Mouse (Mus musculus) C2C12 (cell line): Measurements from ENCODE around the gene Wwtr1.

Source experiments
- CEBPB ChIP-seq: IDR thresholded peaks from one replicate; pipeline ENCODE4 v1.6.1; 2011; ENCODE audit warnings: low read depth, mild to moderate bottlenecking, control low read depth, moderate library complexity
- CTCF ChIP-seq: IDR thresholded peaks from one replicate; pipeline ENCODE4 v1.5.1; 2011; ENCODE audit not compliant: control insufficient read depth, insufficient read depth, insufficient read length
- FOSL1 ChIP-seq: IDR thresholded peaks from one replicate; pipeline ENCODE4 v1.8.0; 2011; ENCODE audit warnings: mild to moderate bottlenecking, low read length; ENCODE audit not compliant: poor library complexity, insufficient read depth, severe bottlenecking
- MAX ChIP-seq: IDR thresholded peaks from one replicate; pipeline ENCODE4 v1.6.1; 2011; ENCODE audit warnings: mild to moderate bottlenecking, control low read depth
- MYOD1 ChIP-seq: IDR thresholded peaks from one replicate; pipeline ENCODE4 v1.6.1; 2011; ENCODE audit warnings: low read depth; ENCODE audit not compliant: control insufficient read depth, insufficient read length
- MYOG ChIP-seq: IDR thresholded peaks from one replicate; pipeline ENCODE4 v1.6.1; 2011; ENCODE audit not compliant: control insufficient read depth, insufficient read length; ENCODE audit errors: extremely low read depth
- USF1 ChIP-seq: IDR thresholded peaks from one replicate; pipeline ENCODE4 v1.6.1; 2011; ENCODE audit warnings: low read depth, mild to moderate bottlenecking, control low read depth, moderate library complexity

- TF ChIP-seq CTCF: no peak
- no peak for TF ChIP-seq MAX
- TF ChIP-seq MYOD1: no peak
- TF ChIP-seq USF1: no peak
- TF ChIP-seq MYOG: no peak
- no peak for TF ChIP-seq CEBPB
- TF ChIP-seq FOSL1: no peak
These were observed 40.1 kb downstream of the Wwtr1 start for GRCm38 (mm10) chr3:57535483-57536185.
